Mouse (Mus musculus): ENCODE results near the gene Abhd13. TPM values are rescaled to one million over a fixed set of nuclear protein-coding genes. Genes with fewer than 3 reads are reported as not detected.
A peak's percentile ranks its signal among the peaks of the same experiment; 100 is the strongest.

Abhd13 gene
- total RNA-seq, 2 experiments from 2014 or later, result 6.9 to 8.2 TPM

DNA sequence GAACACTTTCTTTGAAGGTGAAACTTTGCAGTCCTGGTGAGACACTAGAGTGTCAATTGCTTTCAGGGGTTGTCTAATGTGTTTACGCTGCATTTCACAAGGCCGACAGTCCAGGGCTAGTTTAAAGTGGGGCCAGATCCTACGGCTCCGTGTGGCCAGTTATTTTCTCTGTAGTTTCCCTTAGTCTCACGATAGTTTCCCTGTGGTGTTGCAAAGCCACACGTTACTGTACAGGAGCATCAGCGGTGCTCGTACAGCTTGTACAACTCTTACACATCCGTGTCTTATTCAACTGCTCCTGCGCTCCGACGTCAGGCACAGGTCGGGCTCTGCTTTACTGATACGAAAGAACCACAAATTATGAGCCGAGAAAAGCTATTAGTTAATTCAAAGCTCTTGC lies 491 bp upstream of the Abhd13 start:
- intact Hi-C loops (cut with DNase I), result loop anchor here (2.0 to 10.0 kb wide), 3 partner anchors 68 to 426 kb away; no protein-coding TSS in a partner anchor
- peak overlapping the region; percentile 82 for H3K4me3 ChIP-seq
- DNase-seq, result peak; percentile 27
- H3K27ac ChIP-seq, result peak overlapping the region; percentile 93
- TF ChIP-seq CTCF (IDR thresholded peaks at IDR 0.05), result no peak

DNA sequence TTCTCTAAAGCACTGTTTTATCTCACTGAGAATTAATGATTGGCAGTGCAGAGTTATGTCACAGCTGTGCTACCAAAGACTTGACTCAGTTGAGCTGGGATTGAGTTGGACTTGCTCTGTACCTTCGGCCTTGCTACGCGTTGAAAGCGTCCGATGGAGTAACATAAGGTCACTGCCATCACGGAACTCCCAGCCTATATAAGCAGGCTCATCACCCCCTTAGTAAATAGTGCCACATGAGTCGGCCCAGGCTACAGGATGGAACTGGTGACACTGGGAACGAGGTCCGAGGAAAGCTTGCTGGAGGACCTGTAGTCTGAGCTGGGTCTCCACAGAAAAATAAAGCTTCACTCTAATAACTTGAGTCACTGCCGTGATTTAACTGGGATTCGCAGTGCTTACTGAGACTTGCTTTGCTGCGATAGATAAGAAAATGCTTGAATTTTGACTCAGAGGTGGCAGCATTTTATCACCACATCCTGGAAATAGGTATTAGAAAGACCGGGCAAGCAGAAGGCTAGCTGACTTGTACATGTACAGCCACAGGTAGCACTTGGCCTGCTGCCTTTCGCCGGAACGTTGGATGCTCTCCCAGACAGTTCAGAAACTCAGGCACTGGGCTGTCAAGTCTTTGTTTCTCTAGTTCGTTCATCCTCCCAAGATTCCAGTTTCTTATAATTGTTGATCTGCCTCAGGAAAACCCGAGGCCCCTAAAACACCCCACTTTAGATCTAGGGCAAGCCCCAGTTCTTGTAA lies 1.1 kb downstream of the Abhd13 start:
- H3K27ac ChIP-seq, result peak overlapping the region; percentile 93
- DNase-seq, result no peak
- peak overlapping the region; percentile 82 for H3K4me3 ChIP-seq
- TF ChIP-seq CTCF (IDR thresholded peaks at IDR 0.05), result no peak
- intact Hi-C loops (cut with DNase I), result loop anchor here (10.0 kb wide), 1 partner anchor 66 kb away; no protein-coding TSS in a partner anchor

GRCm38 (mm10) chr8:9979746-9980145 lies 2.2 kb downstream of the Abhd13 start:
- no peak for DNase-seq
- Histone ChIP-seq H3K4me3 (no peak overlapping the region), H3K27ac (no peak overlapping the region)
- intact Hi-C loops (cut with DNase I), result loop anchor here (10.0 kb wide), 2 partner anchors 65 to 245 kb away; no protein-coding TSS in a partner anchor
- TF ChIP-seq CTCF (IDR thresholded peaks at IDR 0.05), result no peak

GRCm38 (mm10) chr8:9980188-9980587 lies 2.7 kb downstream of the Abhd13 start:
- H3K4me3 ChIP-seq, result no peak overlapping the region
- DNase-seq, result no peak
- TF ChIP-seq CTCF (IDR thresholded peaks at IDR 0.05), result no peak
- intact Hi-C loops (cut with DNase I), result loop anchor here (10.0 kb wide), 1 partner anchor 245 kb away; no protein-coding TSS in a partner anchor
- no peak overlapping the region for H3K27ac ChIP-seq

DNA sequence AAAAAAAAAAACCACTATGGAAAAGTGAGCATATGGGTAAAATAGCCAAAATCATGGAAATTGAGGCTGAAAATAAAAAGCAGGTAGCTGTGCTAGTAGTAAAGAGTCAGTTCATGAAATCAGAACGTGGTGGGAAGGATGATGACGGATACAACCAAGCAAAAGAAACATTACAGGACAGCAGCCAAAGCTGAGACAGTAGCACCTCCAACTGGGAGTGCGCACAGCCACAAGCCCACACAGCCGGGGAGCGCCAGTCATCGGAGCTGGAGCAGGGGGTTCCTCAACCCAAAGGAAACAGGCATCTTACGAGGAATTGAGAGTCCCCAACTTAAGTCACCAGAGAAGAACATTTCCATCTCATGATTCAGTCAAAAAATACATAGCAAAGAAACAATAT lies 26.6 kb downstream of the Abhd13 start:
- no peak overlapping the region for H3K4me3 ChIP-seq
- H3K27ac ChIP-seq, result no peak overlapping the region
- TF ChIP-seq CTCF (IDR thresholded peaks at IDR 0.05), result no peak
- intact Hi-C loops (cut with DNase I), result no loop called here
- DNase-seq, result no peak

- DNase-seq, result no peak
- Histone ChIP-seq H3K27ac (peak within 1 kb of the TSS; percentile 56), H3K4me3 (peak within 1 kb of the TSS; percentile 66)
- intact Hi-C loops (cut with DNase I), result no loop called here
- no peak for TF ChIP-seq CTCF (IDR thresholded peaks at IDR 0.05)
These were observed 28.9 kb downstream of the Abhd13 start, which contains the start of gene Tnfsf13b for GRCm38 (mm10) chr8:10006156-10006985. Tnfsf13b (plus strand) TSS chr8:10006467.

GRCm38 (mm10) chr8:10006986-10007659 lies 29.6 kb downstream of the Abhd13 start:
- Histone ChIP-seq H3K4me3 (peak overlapping the region; percentile 66), H3K27ac (peak overlapping the region; percentile 56; the same call in 1 of the 2 replicates)
- TF ChIP-seq CTCF (IDR thresholded peaks at IDR 0.05), result no peak
- intact Hi-C loops (cut with DNase I), result no loop called here
- peak; percentile 24 for DNase-seq

- TF ChIP-seq CTCF (IDR thresholded peaks at IDR 0.05), result no peak
- no peak for DNase-seq
- H3K4me3 ChIP-seq, result peak overlapping the region; percentile 66
- H3K27ac ChIP-seq, result no peak overlapping the region
- intact Hi-C loops (cut with DNase I), result no loop called here
These were observed 30.1 kb downstream of the Abhd13 start for GRCm38 (mm10) chr8:10007660-10008028.

- Histone ChIP-seq H3K27ac (no peak overlapping the region), H3K4me3 (no peak overlapping the region)
- TF ChIP-seq CTCF (IDR thresholded peaks at IDR 0.05), result no peak
- no peak for DNase-seq
- intact Hi-C loops (cut with DNase I), result no loop called here
These were observed 38.7 kb downstream of the Abhd13 start for GRCm38 (mm10) chr8:10016252-10016651.

DNA sequence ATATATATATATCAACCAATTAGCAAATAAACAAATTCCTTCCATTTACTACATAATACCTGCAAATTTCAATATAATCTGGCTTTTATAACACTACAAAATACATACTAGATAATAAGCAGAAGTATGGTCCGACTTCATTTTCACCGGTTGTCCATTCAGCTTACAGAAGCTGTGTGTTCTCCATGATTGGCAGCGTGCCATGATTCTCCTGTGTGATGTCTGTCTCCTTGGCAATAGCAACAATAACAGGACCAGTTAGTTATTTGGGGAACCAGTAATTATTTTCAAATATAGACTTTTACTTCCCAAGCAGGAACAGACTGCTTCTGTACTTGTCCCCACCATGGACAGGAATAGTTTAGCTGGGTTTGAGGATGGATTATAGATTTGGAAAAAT lies 39.7 kb downstream of the Abhd13 start:
- intact Hi-C loops (cut with DNase I), result no loop called here
- DNase-seq, result peak; percentile 24
- no peak overlapping the region for H3K27ac ChIP-seq
- H3K4me3 ChIP-seq, result no peak overlapping the region
- no peak for TF ChIP-seq CTCF (IDR thresholded peaks at IDR 0.05)

DNA sequence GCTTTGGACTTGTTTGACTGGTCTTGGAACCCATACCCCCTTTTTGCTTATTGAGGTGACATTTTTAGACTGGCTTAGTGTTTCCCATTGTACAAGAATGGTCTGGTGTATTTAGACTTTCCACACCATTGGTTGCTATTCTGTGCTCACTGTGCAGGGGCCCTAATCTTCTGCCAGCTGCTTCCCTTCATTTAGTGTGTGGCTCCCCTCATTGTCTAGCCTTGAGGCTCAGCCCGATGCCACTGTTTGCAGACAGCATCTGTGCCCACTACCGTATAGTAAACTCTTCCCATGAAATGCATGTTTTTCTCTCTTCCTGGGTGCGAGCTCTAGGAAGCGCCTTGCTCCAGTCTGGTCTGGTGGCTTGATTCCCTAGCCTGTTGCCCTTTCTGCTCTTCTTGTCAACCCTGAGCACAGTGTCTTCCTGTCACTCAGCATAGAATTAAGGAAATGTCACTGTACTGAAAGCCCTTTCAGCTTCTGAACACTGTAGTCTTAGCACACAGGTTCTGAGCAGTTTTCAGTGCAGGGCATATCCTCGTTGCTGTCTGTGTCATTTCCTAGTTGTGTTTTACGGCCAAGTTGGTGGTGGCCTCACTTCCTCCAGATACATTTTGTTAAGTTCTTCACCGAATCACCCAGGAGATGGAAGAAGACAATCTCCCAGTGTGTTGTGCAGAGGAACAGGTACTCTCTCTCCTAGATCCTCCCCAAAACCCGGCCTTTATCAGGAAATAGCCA lies 53.0 kb downstream of the Abhd13 start:
- no peak for DNase-seq
- Histone ChIP-seq H3K4me3 (no peak overlapping the region), H3K27ac (no peak overlapping the region)
- TF ChIP-seq CTCF (IDR thresholded peaks at IDR 0.05), result no peak
- intact Hi-C loops (cut with DNase I), result no loop called here

DNA sequence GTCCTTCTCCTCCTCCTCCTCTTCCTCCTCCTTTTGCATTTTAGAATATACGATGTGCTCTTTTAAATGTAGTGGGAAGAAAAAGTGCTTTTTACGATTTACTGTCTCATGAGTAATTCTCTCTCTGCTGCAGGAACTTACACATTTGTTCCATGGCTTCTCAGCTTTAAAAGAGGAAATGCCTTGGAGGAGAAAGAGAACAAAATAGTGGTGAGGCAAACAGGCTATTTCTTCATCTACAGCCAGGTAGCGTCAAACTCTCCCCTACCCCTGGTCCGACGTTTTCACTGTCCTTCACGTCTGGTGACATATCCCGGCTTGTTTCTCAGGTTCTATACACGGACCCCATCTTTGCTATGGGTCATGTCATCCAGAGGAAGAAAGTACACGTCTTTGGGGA lies 53.7 kb downstream of the Abhd13 start:
- no peak for TF ChIP-seq CTCF (IDR thresholded peaks at IDR 0.05)

More for the DNA sequence above, 53.7 kb downstream of the Abhd13 start:
- Histone ChIP-seq H3K27ac (no peak overlapping the region), H3K4me3 (no peak overlapping the region)
- intact Hi-C loops (cut with DNase I), result no loop called here
- DNase-seq, result no peak
